Mouse (Mus musculus): ENCODE results near the gene Acoxl. TPM values are rescaled to one million over a fixed set of nuclear protein-coding genes. Genes with fewer than 3 reads are reported as not detected.

Acoxl gene
- polyA plus RNA-seq, 1 experiment from 2014 or later = 0.34 TPM

DNA sequence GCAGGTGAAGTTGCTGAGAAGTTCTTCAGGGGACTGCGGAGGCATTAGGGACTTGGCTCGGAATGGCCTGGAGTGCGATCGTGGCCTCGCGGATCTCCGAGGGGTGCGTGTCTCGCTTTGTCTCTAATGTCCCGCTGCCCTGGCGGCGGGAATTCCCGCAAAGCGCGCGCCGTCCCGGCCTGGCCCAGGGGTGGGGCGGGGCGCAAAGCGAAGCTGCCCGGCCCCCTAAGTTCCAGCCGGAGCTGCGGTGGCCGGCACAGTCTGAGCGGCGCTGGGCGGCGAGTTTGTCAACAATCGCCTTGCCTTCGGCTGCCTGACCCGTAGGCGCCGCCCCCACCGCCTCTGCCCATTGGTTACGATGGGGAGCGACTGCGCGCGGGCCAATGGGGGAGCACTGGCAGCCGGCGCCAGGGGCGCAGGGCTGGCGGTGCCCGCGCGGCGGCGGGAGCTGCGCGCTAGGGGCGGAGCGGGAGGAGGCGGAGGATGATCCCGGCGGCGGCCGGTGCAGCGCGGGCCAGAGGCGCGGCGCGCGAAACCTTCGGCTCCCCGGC, 288.5 kb downstream of the Acoxl start:
- Histone ChIP-seq H3K27ac (ENCODE audit: low read depth, low read length) (peak overlapping the region; percentile 66), H3K4me3 (ENCODE audit: low read depth, low read length) (peak overlapping the region; percentile 85), H3K27me3 (replicated peaks; ENCODE audit: control insufficient read depth, insufficient read depth, low read length) (peaks cover 32% of the 10 kb centered on the region), H3K9ac (ENCODE audit: low read depth, low read length) (peak overlapping the region; percentile 86), H3K36me3 (ENCODE audit: control insufficient read depth, insufficient read depth, low read length) (peaks cover 8% of the 10 kb centered on the region; the same call in 1 of the 2 replicates), H3K4me2 (peak overlapping the region; percentile 99), H3K4me1 (replicated peaks; ENCODE audit: control insufficient read depth, insufficient read depth, low read length) (peaks cover 22% of the 10 kb centered on the region), H3K9me3 (ENCODE audit: control insufficient read depth, low read length) (no peaks in the 10 kb centered on the region)
- DNase-seq (ENCODE audit: low spot score) = peak; percentile 94
- ATAC-seq (replicated peaks; ENCODE audit: low FRiP score) = peak; percentile 89
- under 1% methylated on average over 59 of the region's 67 CpGs for WGBS

DNA sequence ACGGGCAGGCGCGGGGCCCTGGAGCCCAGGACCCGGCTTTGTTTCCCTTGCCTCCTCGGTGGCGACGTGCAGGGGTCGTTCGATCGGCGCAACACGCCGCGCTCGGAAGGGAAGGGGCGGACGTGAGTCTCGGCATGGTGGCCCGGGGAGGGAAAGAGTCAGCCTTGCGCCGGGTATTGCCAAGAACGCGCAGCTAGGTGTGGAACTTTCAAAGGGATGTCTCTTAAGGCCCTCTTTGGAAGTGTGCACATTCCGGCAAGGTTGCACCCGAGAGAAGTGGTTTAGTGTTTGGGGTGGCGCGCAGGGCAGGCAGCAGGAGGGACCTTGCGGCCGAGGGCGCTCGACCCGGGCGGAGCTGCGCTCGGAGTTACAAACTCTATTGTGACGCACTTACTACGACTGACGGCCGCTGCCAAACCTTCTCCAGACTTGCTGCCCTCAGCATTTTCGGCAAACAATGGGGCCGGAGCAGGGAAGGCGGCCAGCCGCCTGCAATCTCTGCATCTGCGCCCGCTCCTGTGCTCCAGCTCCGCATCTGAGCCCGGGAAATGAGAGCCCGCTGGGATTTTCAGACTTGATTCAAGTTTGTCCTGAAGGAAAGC, 289.1 kb downstream of the Acoxl start:
- H3K27ac ChIP-seq (ENCODE audit: low read depth, low read length) = peak overlapping the region; percentile 66
- H3K4me3 ChIP-seq (ENCODE audit: low read depth, low read length) = peak overlapping the region; percentile 85
- H3K4me1 ChIP-seq (replicated peaks; ENCODE audit: control insufficient read depth, insufficient read depth, low read length) = peaks cover 19% of the 10 kb centered on the region
- peak overlapping the region; percentile 99 for H3K4me2 ChIP-seq
- H3K9me3 ChIP-seq (ENCODE audit: control insufficient read depth, low read length) = no peaks in the 10 kb centered on the region
- peak overlapping the region; percentile 76 for H3K9ac ChIP-seq (ENCODE audit: low read depth, low read length)
- H3K27me3 ChIP-seq (replicated peaks; ENCODE audit: control insufficient read depth, insufficient read depth, low read length) = peaks cover 26% of the 10 kb centered on the region
- WGBS = 1% methylated on average over 48 of the region's 48 CpGs
- ATAC-seq (replicated peaks; ENCODE audit: low FRiP score) (peak; percentile 13), DNase-seq (ENCODE audit: low spot score) (peak; percentile 81)
- peaks cover 8% of the 10 kb centered on the region; the same call in 1 of the 2 replicates for H3K36me3 ChIP-seq (ENCODE audit: control insufficient read depth, insufficient read depth, low read length)

DNA sequence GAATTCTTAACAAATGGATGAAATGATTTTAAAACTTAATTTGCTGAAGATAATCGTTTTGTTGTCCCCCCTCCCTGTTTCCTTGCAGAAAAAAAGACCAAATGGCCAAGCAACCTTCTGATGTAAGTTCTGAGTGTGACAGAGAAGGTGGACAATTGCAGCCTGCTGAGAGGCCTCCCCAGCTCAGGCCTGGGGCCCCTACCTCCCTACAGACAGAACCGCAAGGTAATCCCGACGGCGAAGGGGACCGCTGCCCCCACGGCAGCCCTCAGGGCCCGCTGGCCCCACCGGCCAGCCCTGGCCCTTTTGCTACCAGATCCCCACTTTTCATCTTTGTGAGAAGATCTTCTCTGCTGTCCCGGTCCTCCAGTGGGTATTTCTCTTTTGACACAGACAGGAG, 289.9 kb downstream of the Acoxl start:
- Histone ChIP-seq H3K9ac (ENCODE audit: low read depth, low read length) (peak overlapping the region; percentile 37), H3K4me1 (replicated peaks; ENCODE audit: control insufficient read depth, insufficient read depth, low read length) (peaks cover 16% of the 10 kb centered on the region), H3K36me3 (ENCODE audit: control insufficient read depth, insufficient read depth, low read length) (peaks cover 8% of the 10 kb centered on the region; the same call in 1 of the 2 replicates), H3K27ac (ENCODE audit: low read depth, low read length) (no peak overlapping the region), H3K4me3 (ENCODE audit: low read depth, low read length) (peak overlapping the region; percentile 85), H3K27me3 (replicated peaks; ENCODE audit: control insufficient read depth, insufficient read depth, low read length) (peaks cover 19% of the 10 kb centered on the region), H3K4me2 (peak overlapping the region; percentile 99), H3K9me3 (ENCODE audit: control insufficient read depth, low read length) (no peaks in the 10 kb centered on the region)
- WGBS = 57% methylated on average over 10 of the region's 10 CpGs
- ATAC-seq (replicated peaks; ENCODE audit: low FRiP score) (no peak), DNase-seq (ENCODE audit: low spot score) (no peak)

DNA sequence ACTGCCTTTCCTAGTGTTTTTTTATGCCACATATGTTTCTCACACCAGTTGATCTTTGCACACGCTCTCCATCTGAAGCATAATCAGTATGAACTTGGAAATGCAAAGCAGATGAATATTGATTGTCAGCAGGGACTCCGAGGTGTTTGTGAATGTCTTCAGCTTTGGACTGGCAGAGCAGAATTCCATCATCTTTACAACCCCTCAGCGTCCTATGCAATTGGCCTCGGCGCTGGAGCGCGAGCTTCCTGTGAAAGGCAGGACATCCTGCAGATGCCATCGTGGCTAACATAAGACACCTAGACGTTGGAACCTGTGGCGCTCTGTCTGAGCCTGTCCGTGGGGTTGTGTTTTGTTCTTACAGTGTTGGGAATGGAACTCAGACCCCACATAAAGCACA, 292.8 kb downstream of the Acoxl start:
- Histone ChIP-seq H3K27me3 (replicated peaks; ENCODE audit: control insufficient read depth, insufficient read depth, low read length) (0 out of 2 replicates have a peak, but pooled peaks cover 2% of the 10 kb centered on the region), H3K4me3 (ENCODE audit: low read depth, low read length) (no peak overlapping the region), H3K4me1 (replicated peaks; ENCODE audit: control insufficient read depth, insufficient read depth, low read length) (peaks cover 7% of the 10 kb centered on the region; the same call in 1 of the 2 replicates), H3K36me3 (ENCODE audit: control insufficient read depth, insufficient read depth, low read length) (peaks cover 14% of the 10 kb centered on the region), H3K9ac (ENCODE audit: low read depth, low read length) (no peak overlapping the region), H3K9me3 (ENCODE audit: control insufficient read depth, low read length) (no peaks in the 10 kb centered on the region), H3K27ac (ENCODE audit: low read depth, low read length) (no peak overlapping the region), H3K4me2 (no peak overlapping the region)
- 88% methylated on average over 11 of the region's 11 CpGs for WGBS
- no peak for DNase-seq (ENCODE audit: low spot score)
- no peak for ATAC-seq (replicated peaks; ENCODE audit: low FRiP score)

DNA sequence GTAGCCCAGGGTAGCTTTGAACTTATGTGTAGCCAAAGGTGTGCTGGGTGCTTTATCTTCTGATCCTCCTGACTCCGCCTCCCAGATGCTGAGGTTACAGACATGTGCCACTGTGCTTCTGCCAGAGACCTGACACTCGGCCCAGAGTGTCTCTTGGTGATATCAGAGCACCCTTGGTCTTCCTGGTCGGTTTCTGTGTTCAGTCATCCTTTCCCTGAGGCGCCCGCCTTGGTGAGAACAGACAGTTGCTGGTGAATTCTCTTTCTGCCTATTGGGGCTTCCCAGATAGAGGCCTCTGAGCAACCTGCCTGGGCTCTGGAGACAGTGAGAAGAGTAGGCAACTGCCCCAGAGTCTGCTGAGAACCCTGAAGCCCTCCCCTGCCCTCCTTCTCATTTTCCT, 294.0 kb downstream of the Acoxl start:
- DNase-seq (ENCODE audit: low spot score) (no peak), ATAC-seq (replicated peaks; ENCODE audit: low FRiP score) (no peak)
- Histone ChIP-seq H3K4me2 (no peak overlapping the region), H3K4me3 (ENCODE audit: low read depth, low read length) (no peak overlapping the region), H3K9ac (ENCODE audit: low read depth, low read length) (no peak overlapping the region), H3K4me1 (replicated peaks; ENCODE audit: control insufficient read depth, insufficient read depth, low read length) (peaks cover 9% of the 10 kb centered on the region; the same call in 1 of the 2 replicates), H3K9me3 (ENCODE audit: control insufficient read depth, low read length) (no peaks in the 10 kb centered on the region), H3K27me3 (replicated peaks; ENCODE audit: control insufficient read depth, insufficient read depth, low read length) (0 out of 2 replicates have a peak, but pooled peaks cover 2% of the 10 kb centered on the region), H3K36me3 (ENCODE audit: control insufficient read depth, insufficient read depth, low read length) (peaks cover 17% of the 10 kb centered on the region), H3K27ac (ENCODE audit: low read depth, low read length) (no peak overlapping the region)
- WGBS = 74% methylated on average over 5 of the region's 5 CpGs

DNA sequence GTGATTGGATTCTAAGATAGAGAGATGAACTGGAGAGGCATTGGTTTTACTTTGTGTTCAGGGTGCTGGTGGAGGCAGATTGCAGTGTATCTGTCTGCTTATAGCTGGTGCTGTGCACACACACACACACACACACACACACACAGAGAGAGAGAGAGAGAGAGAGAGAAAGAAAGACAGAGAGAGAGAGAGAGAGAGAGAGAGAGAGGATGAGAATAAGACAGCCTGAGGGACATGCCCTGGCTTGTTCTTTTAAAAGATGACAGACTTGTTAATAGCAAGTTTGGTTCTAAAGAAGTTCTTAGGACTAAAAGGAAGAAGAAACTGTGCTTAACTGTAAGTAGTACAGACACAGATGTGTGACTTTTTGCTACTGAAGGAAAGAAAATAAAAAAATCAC, 295.2 kb downstream of the Acoxl start:
- DNase-seq (ENCODE audit: low spot score) = no peak
- peaks cover 17% of the 10 kb centered on the region for H3K36me3 ChIP-seq (ENCODE audit: control insufficient read depth, insufficient read depth, low read length)

DNA sequence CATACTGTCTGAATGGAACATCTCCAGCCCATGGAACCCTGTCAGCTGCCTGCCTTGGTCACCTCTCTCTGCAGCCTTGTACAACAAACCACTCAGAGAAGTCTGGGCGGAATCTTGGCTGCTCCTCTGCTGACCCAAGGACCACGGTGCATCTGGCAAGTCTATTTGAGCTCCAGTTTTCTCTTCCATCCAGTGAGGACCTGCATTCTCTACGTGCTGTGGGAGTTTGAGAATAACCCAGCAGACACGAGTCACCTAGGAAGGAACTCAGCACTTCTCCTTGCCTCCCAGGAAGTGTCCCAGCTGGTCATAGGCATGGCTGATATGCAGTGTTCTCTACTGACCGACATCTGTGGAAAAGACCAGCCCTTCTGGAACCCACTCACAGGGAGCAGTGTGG, 295.8 kb downstream of the Acoxl start:
- no peak for ATAC-seq (replicated peaks; ENCODE audit: low FRiP score)
- Histone ChIP-seq H3K27me3 (replicated peaks; ENCODE audit: control insufficient read depth, insufficient read depth, low read length) (no peaks in the 10 kb centered on the region), H3K4me1 (replicated peaks; ENCODE audit: control insufficient read depth, insufficient read depth, low read length) (0 out of 2 replicates have a peak, but pooled peaks cover 2% of the 10 kb centered on the region), H3K27ac (ENCODE audit: low read depth, low read length) (no peak overlapping the region), H3K36me3 (ENCODE audit: control insufficient read depth, insufficient read depth, low read length) (peaks cover 15% of the 10 kb centered on the region), H3K4me2 (no peak overlapping the region), H3K4me3 (ENCODE audit: low read depth, low read length) (no peak overlapping the region), H3K9ac (ENCODE audit: low read depth, low read length) (no peak overlapping the region), H3K9me3 (ENCODE audit: control insufficient read depth, low read length) (no peaks in the 10 kb centered on the region)
- WGBS = 81% methylated on average over 5 of the region's 5 CpGs
- no peak for DNase-seq (ENCODE audit: low spot score)

More for the DNA sequence above, 295.2 kb downstream of the Acoxl start:
- H3K9ac ChIP-seq (ENCODE audit: low read depth, low read length) = no peak overlapping the region
- H3K27ac ChIP-seq (ENCODE audit: low read depth, low read length) = no peak overlapping the region
- H3K4me1 ChIP-seq (replicated peaks; ENCODE audit: control insufficient read depth, insufficient read depth, low read length) = 0 out of 2 replicates have a peak, but pooled peaks cover 2% of the 10 kb centered on the region
- no peak overlapping the region for H3K4me2 ChIP-seq
- ATAC-seq (replicated peaks; ENCODE audit: low FRiP score) = no peak
- H3K9me3 ChIP-seq (ENCODE audit: control insufficient read depth, low read length) = no peaks in the 10 kb centered on the region
- H3K4me3 ChIP-seq (ENCODE audit: low read depth, low read length) = no peak overlapping the region
- no peaks in the 10 kb centered on the region for H3K27me3 ChIP-seq (replicated peaks; ENCODE audit: control insufficient read depth, insufficient read depth, low read length)

DNA sequence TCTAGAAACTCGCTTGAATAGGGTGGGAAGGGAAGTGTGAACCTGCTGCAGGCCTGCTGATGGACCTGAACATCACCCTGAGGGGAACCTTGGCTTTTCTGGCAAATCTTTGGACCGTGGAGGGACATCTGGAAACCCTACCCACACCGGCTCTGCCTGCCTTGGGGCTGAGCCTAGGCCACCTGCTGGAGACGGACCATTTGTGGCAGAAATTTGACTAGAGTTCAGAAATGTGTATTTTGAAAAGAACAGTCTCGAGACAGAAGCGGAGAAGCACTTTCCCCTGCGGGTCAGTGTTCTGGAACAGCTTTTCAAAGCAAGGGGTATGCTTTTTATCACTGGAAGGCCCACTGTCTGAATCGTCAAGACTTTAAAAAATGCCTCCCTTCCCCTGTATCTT, 296.3 kb downstream of the Acoxl start:
- H3K9me3 ChIP-seq (ENCODE audit: control insufficient read depth, low read length) = no peaks in the 10 kb centered on the region
- no peak overlapping the region for H3K27ac ChIP-seq (ENCODE audit: low read depth, low read length)
- H3K4me1 ChIP-seq (replicated peaks; ENCODE audit: control insufficient read depth, insufficient read depth, low read length) = 0 out of 2 replicates have a peak, but pooled peaks cover 2% of the 10 kb centered on the region
- H3K9ac ChIP-seq (ENCODE audit: low read depth, low read length) = no peak overlapping the region
- H3K27me3 ChIP-seq (replicated peaks; ENCODE audit: control insufficient read depth, insufficient read depth, low read length) = no peaks in the 10 kb centered on the region
- no peak overlapping the region for H3K4me3 ChIP-seq (ENCODE audit: low read depth, low read length)
- WGBS = 84% methylated on average over 8 of the region's 8 CpGs
- no peak overlapping the region for H3K4me2 ChIP-seq
- peaks cover 14% of the 10 kb centered on the region for H3K36me3 ChIP-seq (ENCODE audit: control insufficient read depth, insufficient read depth, low read length)
- ATAC-seq (replicated peaks; ENCODE audit: low FRiP score) (no peak), DNase-seq (ENCODE audit: low spot score) (no peak)
